Mouse (Mus musculus) liver, adult 2 months (tissue): ENCODE measurements at regions not wholly inside any gene's neighbourhood (a gene's known extent, or its start where the extent isn't known, plus 50 kb on each side); places are given as distances from the start of the nearest gene placed in this dataset.

Experiments used
- DNase-seq: peaks from one replicate; pipeline ENCODE4 v3.0.0-alpha.2; 2011; ENCODE audit warnings: low read depth, low spot score; ENCODE audit errors: extremely low read depth
- H3K27ac ChIP-seq: fragments of 200-500 bp; replicated peaks from 2 replicates; pipeline ENCODE4 v1.5.1; 2012; ENCODE audit warnings: low read depth, mild to moderate bottlenecking, control low read depth, inconsistent platforms, low read length; ENCODE audit not compliant: insufficient read depth
- H3K27me3 ChIP-seq: fragments of 200-500 bp; 2 replicates; pipeline ENCODE4 v1.6.1; 2012; ENCODE audit warnings: mild to moderate bottlenecking, moderate library complexity, low read length, inconsistent platforms; ENCODE audit not compliant: control insufficient read depth, insufficient read depth
- H3K36me3 ChIP-seq: fragments of 200-500 bp; 2 replicates; pipeline ENCODE4 v1.6.1; 2012; ENCODE audit warnings: low read length, inconsistent platforms; ENCODE audit not compliant: control insufficient read depth, insufficient read depth
- H3K4me1 ChIP-seq: fragments of 200-500 bp; 2 replicates; pipeline ENCODE4 v1.6.1; 2011; ENCODE audit warnings: low read length; ENCODE audit not compliant: control insufficient read depth, insufficient read depth
- H3K4me3 ChIP-seq: fragments of 200-500 bp; 2 replicates; pipeline ENCODE4 v1.5.1; 2011; ENCODE audit warnings: low read depth, mild to moderate bottlenecking, control low read depth, low read length, moderate library complexity; ENCODE audit not compliant: insufficient read depth
- H3K79me2 ChIP-seq: fragments of 200-500 bp; 2 replicates; pipeline ENCODE4 v1.6.1; 2012; ENCODE audit warnings: inconsistent platforms, mild to moderate bottlenecking, low read length, moderate library complexity; ENCODE audit not compliant: control insufficient read depth, insufficient read depth
- H3K9ac ChIP-seq: fragments of 200-500 bp; 2 replicates; pipeline ENCODE4 v1.6.1; 2012; ENCODE audit warnings: low read depth, mild to moderate bottlenecking, control low read depth, inconsistent platforms, low read length
- CTCF ChIP-seq: fragments of 200-500 bp; IDR thresholded peaks from 2 replicates; pipeline ENCODE4 v1.5.1; 2011; ENCODE audit warnings: low read depth, low read length, control low read depth
- POLR2A ChIP-seq: fragments of 200-500 bp; IDR thresholded peaks from 2 replicates; pipeline ENCODE4 v1.6.1; 2011; ENCODE audit warnings: low read length, control low read depth; ENCODE audit not compliant: insufficient read depth; ENCODE audit errors: extremely low read depth
- WGBS: fragments of 180-500 bp; shearing (Covaris S2); methylation state at CpG from one replicate; pipeline ENCODE4 v1.1.7; 2018; 5-methylcytosine and 5-hydroxymethylcytosine counted together

DNA sequence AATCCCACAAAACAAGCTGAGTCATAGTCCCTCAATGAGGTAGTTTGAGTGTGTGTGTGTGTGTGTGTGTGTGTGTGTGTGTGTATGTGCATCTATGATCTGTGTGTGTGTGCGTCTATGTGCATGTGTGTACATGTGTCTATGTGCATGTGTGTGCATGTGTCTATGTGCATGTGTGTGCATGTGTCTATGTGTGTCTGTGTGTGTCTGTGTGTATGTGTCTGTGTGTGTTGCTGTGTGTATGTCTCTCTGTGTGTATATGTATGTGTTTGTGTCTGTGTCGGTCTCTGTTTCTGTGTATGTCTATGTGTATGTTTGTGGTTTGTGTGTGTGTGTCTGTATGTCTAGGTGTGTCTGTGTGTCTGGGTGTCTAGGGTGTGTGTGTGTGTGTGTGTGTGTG lies 309.1 kb upstream of the Brinp3 start:
- 92% methylated on average over 2 of the region's 2 CpGs for WGBS
- Histone ChIP-seq H3K4me3 (no peak overlapping the region), H3K4me1 (no peaks in the 10 kb centered on the region), H3K27ac (no peak overlapping the region), H3K79me2 (no peaks in the 10 kb centered on the region), H3K9ac (no peak overlapping the region), H3K27me3 (no peaks in the 10 kb centered on the region), H3K36me3 (no peaks in the 10 kb centered on the region)
- DNase-seq, result no peak
- TF ChIP-seq CTCF, result no peak
- no peak for TF ChIP-seq POLR2A

DNA sequence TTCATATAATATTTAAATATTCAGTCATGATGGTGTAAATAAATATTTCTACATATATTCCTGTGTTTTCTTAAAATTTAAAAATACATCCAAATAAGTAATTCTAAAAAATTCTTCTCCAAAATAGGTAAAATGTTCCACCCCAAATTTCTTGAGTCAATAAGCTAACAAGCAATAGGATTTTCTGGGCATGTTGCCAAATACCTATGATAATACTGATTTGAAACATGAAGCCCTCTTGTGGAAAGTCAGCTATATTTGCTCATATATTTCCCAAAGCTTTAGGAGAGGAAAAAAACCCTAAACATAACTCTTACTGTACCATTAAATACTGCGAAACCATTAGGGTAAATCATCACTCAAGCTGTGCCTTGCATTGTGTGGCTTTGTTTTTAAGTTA lies 282.9 kb upstream of the Brinp3 start:
- no peak overlapping the region for H3K9ac ChIP-seq
- no peak for DNase-seq
- no peaks in the 10 kb centered on the region for H3K79me2 ChIP-seq
- no peak overlapping the region for H3K27ac ChIP-seq
- no peaks in the 10 kb centered on the region for H3K27me3 ChIP-seq
- H3K4me3 ChIP-seq, result no peak overlapping the region
- H3K36me3 ChIP-seq, result no peaks in the 10 kb centered on the region
- no peak for TF ChIP-seq CTCF
- no peaks in the 10 kb centered on the region for H3K4me1 ChIP-seq
- WGBS, result 87% methylated on average over 1 of the region's 1 CpGs

DNA sequence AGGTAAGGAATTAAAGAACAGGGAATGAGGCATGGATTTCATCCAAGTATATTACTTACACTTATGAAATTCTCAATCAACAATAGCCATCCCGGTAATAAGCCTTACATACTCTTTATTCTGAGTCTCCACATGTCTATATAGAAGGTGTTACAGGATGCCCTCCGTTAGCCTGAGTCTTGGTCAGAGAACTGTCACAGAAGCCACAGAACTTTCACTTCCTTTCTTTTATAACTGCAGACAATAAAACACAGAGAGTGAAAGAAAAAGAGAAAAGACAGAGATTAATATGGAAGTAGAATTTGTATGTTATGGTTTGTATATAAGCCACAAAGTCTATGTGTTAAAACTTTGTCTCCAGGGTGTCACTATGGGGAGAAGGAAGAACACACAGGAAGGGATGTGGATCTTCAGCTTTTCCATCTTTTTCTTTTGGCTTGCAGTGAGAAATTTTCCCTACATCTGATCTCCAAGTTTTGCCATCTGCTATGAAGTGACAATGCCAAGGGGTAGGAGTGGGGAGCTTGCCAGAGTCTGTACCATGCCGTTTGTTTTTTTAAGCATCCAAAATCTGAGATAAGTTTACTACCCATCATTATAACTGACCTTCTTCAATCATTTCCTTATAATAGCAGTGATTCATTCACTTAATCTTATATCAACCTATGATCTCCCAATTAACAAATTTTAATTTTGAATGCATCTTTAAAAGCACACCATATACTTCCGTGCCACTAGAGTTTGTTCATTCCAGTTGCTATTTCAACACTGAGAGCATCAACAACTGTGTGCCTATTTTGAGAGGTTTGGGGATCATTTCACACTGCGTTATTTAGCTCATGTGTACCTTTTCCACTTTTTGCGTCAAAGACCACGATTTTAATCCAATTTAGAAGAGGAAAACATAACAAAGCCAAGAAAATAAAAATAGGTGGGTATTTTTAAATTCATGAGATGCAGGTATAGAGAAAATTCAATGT lies 262.8 kb upstream of the Brinp3 start:
- H3K27ac ChIP-seq, result no peak overlapping the region
- H3K36me3 ChIP-seq, result no peaks in the 10 kb centered on the region
- H3K4me1 ChIP-seq, result no peaks in the 10 kb centered on the region
- H3K4me3 ChIP-seq, result no peak overlapping the region
- no peak for DNase-seq
- H3K9ac ChIP-seq, result no peak overlapping the region
- TF ChIP-seq CTCF (no peak), POLR2A (no peak)
- no peaks in the 10 kb centered on the region for H3K79me2 ChIP-seq
- no peaks in the 10 kb centered on the region for H3K27me3 ChIP-seq
- 74% methylated on average over 7 of the region's 7 CpGs for WGBS

DNA sequence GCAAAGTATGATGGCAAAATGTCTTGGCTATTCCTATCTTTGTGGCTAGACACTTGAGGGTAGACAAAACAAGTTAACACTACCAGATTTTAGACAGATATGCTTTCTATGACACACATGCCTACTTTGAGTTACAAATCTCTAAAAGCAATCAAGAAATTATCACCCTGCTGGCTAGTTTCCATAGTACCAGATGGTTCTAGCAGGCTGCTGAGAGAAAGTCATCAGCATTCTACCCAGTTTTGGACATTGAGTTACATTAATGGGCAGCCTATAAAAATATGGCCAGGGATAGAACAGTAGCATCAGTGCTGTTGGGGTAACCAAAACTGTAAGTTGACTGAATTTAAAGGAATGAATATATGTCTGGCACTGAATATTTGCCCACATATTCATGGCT lies 234.2 kb upstream of the Brinp3 start:
- Histone ChIP-seq H3K79me2 (no peaks in the 10 kb centered on the region), H3K27ac (no peak overlapping the region), H3K4me1 (no peaks in the 10 kb centered on the region), H3K27me3 (no peaks in the 10 kb centered on the region), H3K36me3 (no peaks in the 10 kb centered on the region), H3K9ac (no peak overlapping the region), H3K4me3 (no peak overlapping the region)
- DNase-seq, result no peak
- no peak for TF ChIP-seq POLR2A
- TF ChIP-seq CTCF, result no peak

DNA sequence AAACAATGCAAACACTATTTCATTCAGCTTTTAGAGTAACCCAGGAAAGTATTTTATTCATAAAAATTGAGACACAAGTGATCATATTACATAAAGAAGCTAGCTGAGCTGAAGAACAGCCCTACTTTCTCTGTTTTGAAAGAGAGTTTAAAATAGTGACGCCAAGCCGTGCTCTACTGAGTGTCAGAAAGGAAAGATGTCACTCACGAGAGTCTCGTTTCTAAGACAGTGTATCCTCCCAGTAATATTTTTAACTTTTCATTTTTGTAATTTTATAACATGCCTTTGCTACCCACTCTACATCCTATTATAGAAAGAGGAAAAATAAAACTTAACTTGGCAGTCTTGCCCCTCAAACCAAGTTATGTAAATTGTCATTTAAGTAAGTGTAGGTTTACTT lies 195.5 kb upstream of the Brinp3 start:
- Histone ChIP-seq H3K4me3 (no peak overlapping the region), H3K27me3 (no peaks in the 10 kb centered on the region), H3K9ac (no peak overlapping the region), H3K4me1 (no peaks in the 10 kb centered on the region), H3K36me3 (no peaks in the 10 kb centered on the region), H3K27ac (no peak overlapping the region), H3K79me2 (no peaks in the 10 kb centered on the region)
- TF ChIP-seq POLR2A (no peak), CTCF (no peak)
- WGBS, result 80% methylated on average over 4 of the region's 4 CpGs
- no peak for DNase-seq

DNA sequence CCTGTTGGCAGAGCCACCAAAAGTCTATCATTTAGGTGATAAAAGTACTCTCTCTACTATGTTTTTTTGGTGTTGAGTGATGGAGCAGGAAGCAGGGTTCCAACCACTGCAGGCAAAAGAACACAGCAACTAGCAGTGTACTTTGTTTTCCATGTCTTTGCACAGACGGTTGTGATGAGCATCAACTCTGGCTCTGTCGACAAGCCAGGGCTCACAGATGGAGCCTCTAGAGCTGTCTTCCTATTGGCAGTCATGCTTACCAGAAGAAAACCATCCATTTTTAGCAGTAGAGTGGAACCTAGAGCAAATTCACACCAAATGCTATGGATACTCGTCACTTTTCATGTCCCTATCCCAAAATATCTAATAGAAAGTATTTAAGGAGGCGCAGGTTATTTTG lies 182.0 kb upstream of the Brinp3 start:
- H3K4me3 ChIP-seq, result no peak overlapping the region
- no peak for DNase-seq
- H3K36me3 ChIP-seq, result no peaks in the 10 kb centered on the region
- WGBS, result 76% methylated on average over 4 of the region's 4 CpGs
- H3K27ac ChIP-seq, result no peak overlapping the region
- TF ChIP-seq POLR2A (no peak), CTCF (no peak)
- peaks cover 2% of the 10 kb centered on the region; the same call in 1 of the 2 replicates for H3K4me1 ChIP-seq
- no peak overlapping the region for H3K9ac ChIP-seq
- no peaks in the 10 kb centered on the region for H3K79me2 ChIP-seq
- H3K27me3 ChIP-seq, result no peaks in the 10 kb centered on the region
